Mouse (Mus musculus): ENCODE measurements at regions not wholly inside any gene's neighbourhood (a gene's known extent, or its start where the extent isn't known, plus 50 kb on each side); places are given as distances from the start of the nearest gene placed in this dataset.

GRCm38 (mm10) chr2:159575271-159575670 is 758.7 kb downstream of the Gm826 start:
- no peaks in the 10 kb centered on the region for H3K4me1 ChIP-seq (ENCODE audit: control insufficient read depth, insufficient read depth, insufficient read length)
- TF ChIP-seq POLR2A (IDR thresholded peaks at IDR 0.05; ENCODE audit: low read depth, low read length) = no peak
- no peak for TF ChIP-seq CTCF (IDR thresholded peaks at IDR 0.05; ENCODE audit: extremely low read depth, insufficient read depth, insufficient read length, insufficient replicate concordance)
- WGBS = 76% methylated on average over 5 of the region's 5 CpGs
- no peak overlapping the region for H3K4me3 ChIP-seq (ENCODE audit: extremely low read depth, insufficient read depth, insufficient read length)
- H3K27ac ChIP-seq (ENCODE audit: insufficient read depth, low read length) = no peak overlapping the region
- H3K27me3 ChIP-seq (ENCODE audit: control insufficient read depth, insufficient read depth, low read length) = no peaks in the 10 kb centered on the region
- no peak for DNase-seq (ENCODE audit: low read depth in 1 of 2, low spot score in 2 of 2)
- no peaks in the 10 kb centered on the region for H3K36me3 ChIP-seq (ENCODE audit: control insufficient read depth, insufficient read depth, low read length)

GRCm38 (mm10) chr2:159583103-159583502 is 750.9 kb downstream of the Gm826 start:
- H3K4me3 ChIP-seq (ENCODE audit: extremely low read depth, insufficient read depth, insufficient read length) = no peak overlapping the region
- DNase-seq (ENCODE audit: low read depth in 1 of 2, low spot score in 2 of 2) = no peak
- H3K27ac ChIP-seq (ENCODE audit: insufficient read depth, low read length) = no peak overlapping the region
- WGBS = 76% methylated on average over 8 of the region's 8 CpGs
- TF ChIP-seq POLR2A (IDR thresholded peaks at IDR 0.05; ENCODE audit: low read depth, low read length) = no peak
- TF ChIP-seq CTCF (IDR thresholded peaks at IDR 0.05; ENCODE audit: extremely low read depth, insufficient read depth, insufficient read length, insufficient replicate concordance) = no peak
- H3K4me1 ChIP-seq (ENCODE audit: control insufficient read depth, insufficient read depth, insufficient read length) = no peaks in the 10 kb centered on the region
- H3K27me3 ChIP-seq (ENCODE audit: control insufficient read depth, insufficient read depth, low read length) = no peaks in the 10 kb centered on the region
- no peaks in the 10 kb centered on the region for H3K36me3 ChIP-seq (ENCODE audit: control insufficient read depth, insufficient read depth, low read length)

- Histone ChIP-seq H3K4me1 (ENCODE audit: control insufficient read depth, insufficient read depth, insufficient read length) (no peaks in the 10 kb centered on the region), H3K27ac (ENCODE audit: insufficient read depth, low read length) (no peak overlapping the region), H3K27me3 (ENCODE audit: control insufficient read depth, insufficient read depth, low read length) (no peaks in the 10 kb centered on the region), H3K36me3 (ENCODE audit: control insufficient read depth, insufficient read depth, low read length) (no peaks in the 10 kb centered on the region), H3K4me3 (ENCODE audit: extremely low read depth, insufficient read depth, insufficient read length) (no peak overlapping the region)
- TF ChIP-seq CTCF (IDR thresholded peaks at IDR 0.05; ENCODE audit: extremely low read depth, insufficient read depth, insufficient read length, insufficient replicate concordance) = no peak
- TF ChIP-seq POLR2A (IDR thresholded peaks at IDR 0.05; ENCODE audit: low read depth, low read length) = no peak
- DNase-seq (ENCODE audit: low read depth in 1 of 2, low spot score in 2 of 2) = no peak
These were observed 749.3 kb downstream of the Gm826 start for GRCm38 (mm10) chr2:159584641-159585040.

GRCm38 (mm10) chr2:159586697-159587473 is 747.1 kb downstream of the Gm826 start:
- no peak for DNase-seq (ENCODE audit: low read depth in 1 of 2, low spot score in 2 of 2)
- Histone ChIP-seq H3K4me1 (ENCODE audit: control insufficient read depth, insufficient read depth, insufficient read length) (no peaks in the 10 kb centered on the region), H3K36me3 (ENCODE audit: control insufficient read depth, insufficient read depth, low read length) (no peaks in the 10 kb centered on the region), H3K27me3 (ENCODE audit: control insufficient read depth, insufficient read depth, low read length) (no peaks in the 10 kb centered on the region), H3K4me3 (ENCODE audit: extremely low read depth, insufficient read depth, insufficient read length) (no peak overlapping the region), H3K27ac (ENCODE audit: insufficient read depth, low read length) (no peak overlapping the region)
- TF ChIP-seq CTCF (IDR thresholded peaks at IDR 0.05; ENCODE audit: extremely low read depth, insufficient read depth, insufficient read length, insufficient replicate concordance) (no peak), POLR2A (IDR thresholded peaks at IDR 0.05; ENCODE audit: low read depth, low read length) (no peak)
- 43% methylated on average over 6 of the region's 6 CpGs for WGBS

- Histone ChIP-seq H3K27me3 (ENCODE audit: control insufficient read depth, insufficient read depth, low read length) (no peaks in the 10 kb centered on the region), H3K4me1 (ENCODE audit: control insufficient read depth, insufficient read depth, insufficient read length) (no peaks in the 10 kb centered on the region), H3K4me3 (ENCODE audit: extremely low read depth, insufficient read depth, insufficient read length) (no peak overlapping the region), H3K36me3 (ENCODE audit: control insufficient read depth, insufficient read depth, low read length) (no peaks in the 10 kb centered on the region), H3K27ac (ENCODE audit: insufficient read depth, low read length) (no peak overlapping the region)
- 84% methylated on average over 2 of the region's 2 CpGs for WGBS
- DNase-seq (ENCODE audit: low read depth in 1 of 2, low spot score in 2 of 2) = no peak
- TF ChIP-seq POLR2A (IDR thresholded peaks at IDR 0.05; ENCODE audit: low read depth, low read length) = no peak
- no peak for TF ChIP-seq CTCF (IDR thresholded peaks at IDR 0.05; ENCODE audit: extremely low read depth, insufficient read depth, insufficient read length, insufficient replicate concordance)
These were observed 742.4 kb downstream of the Gm826 start for GRCm38 (mm10) chr2:159591396-159592124.

GRCm38 (mm10) chr2:159592841-159593240 is 741.1 kb downstream of the Gm826 start:
- H3K36me3 ChIP-seq (ENCODE audit: control insufficient read depth, insufficient read depth, low read length) = no peaks in the 10 kb centered on the region
- DNase-seq (ENCODE audit: low read depth in 1 of 2, low spot score in 2 of 2) = no peak
- no peaks in the 10 kb centered on the region for H3K27me3 ChIP-seq (ENCODE audit: control insufficient read depth, insufficient read depth, low read length)
- H3K4me3 ChIP-seq (ENCODE audit: extremely low read depth, insufficient read depth, insufficient read length) = no peak overlapping the region
- WGBS = 55% methylated on average over 5 of the region's 5 CpGs
- TF ChIP-seq CTCF (IDR thresholded peaks at IDR 0.05; ENCODE audit: extremely low read depth, insufficient read depth, insufficient read length, insufficient replicate concordance) = no peak
- no peak for TF ChIP-seq POLR2A (IDR thresholded peaks at IDR 0.05; ENCODE audit: low read depth, low read length)
- H3K27ac ChIP-seq (ENCODE audit: insufficient read depth, low read length) = no peak overlapping the region
- no peaks in the 10 kb centered on the region for H3K4me1 ChIP-seq (ENCODE audit: control insufficient read depth, insufficient read depth, insufficient read length)

GRCm38 (mm10) chr2:159596285-159596684 is 737.7 kb downstream of the Gm826 start:
- Histone ChIP-seq H3K4me3 (ENCODE audit: extremely low read depth, insufficient read depth, insufficient read length) (no peak overlapping the region), H3K4me1 (ENCODE audit: control insufficient read depth, insufficient read depth, insufficient read length) (no peaks in the 10 kb centered on the region), H3K36me3 (ENCODE audit: control insufficient read depth, insufficient read depth, low read length) (no peaks in the 10 kb centered on the region), H3K27me3 (ENCODE audit: control insufficient read depth, insufficient read depth, low read length) (no peaks in the 10 kb centered on the region), H3K27ac (ENCODE audit: insufficient read depth, low read length) (no peak overlapping the region)
- TF ChIP-seq CTCF (IDR thresholded peaks at IDR 0.05; ENCODE audit: extremely low read depth, insufficient read depth, insufficient read length, insufficient replicate concordance) (no peak), POLR2A (IDR thresholded peaks at IDR 0.05; ENCODE audit: low read depth, low read length) (no peak)
- 75% methylated on average over 6 of the region's 6 CpGs for WGBS
- no peak for DNase-seq (ENCODE audit: low read depth in 1 of 2, low spot score in 2 of 2)
